Mouse (Mus musculus) liver, adult 2 months (tissue): ENCODE measurements around the gene Gins2. TPM values are rescaled to one million over a fixed set of nuclear protein-coding genes. Genes with fewer than 3 reads are reported as not detected.
A peak's percentile ranks its signal among the peaks of the same experiment; 100 is the strongest.

Experiments used
- DNase-seq: peaks from one replicate; pipeline ENCODE4 v3.0.0-alpha.2; 2011; ENCODE audit warnings: low read depth, low spot score; ENCODE audit errors: extremely low read depth
- H3K27ac ChIP-seq: fragments of 200-500 bp; replicated peaks from 2 replicates; pipeline ENCODE4 v1.5.1; 2012; ENCODE audit warnings: low read depth, mild to moderate bottlenecking, control low read depth, inconsistent platforms, low read length; ENCODE audit not compliant: insufficient read depth
- H3K27me3 ChIP-seq: fragments of 200-500 bp; 2 replicates; pipeline ENCODE4 v1.6.1; 2012; ENCODE audit warnings: mild to moderate bottlenecking, moderate library complexity, low read length, inconsistent platforms; ENCODE audit not compliant: control insufficient read depth, insufficient read depth
- H3K36me3 ChIP-seq: fragments of 200-500 bp; 2 replicates; pipeline ENCODE4 v1.6.1; 2012; ENCODE audit warnings: low read length, inconsistent platforms; ENCODE audit not compliant: control insufficient read depth, insufficient read depth
- H3K4me1 ChIP-seq: fragments of 200-500 bp; 2 replicates; pipeline ENCODE4 v1.6.1; 2011; ENCODE audit warnings: low read length; ENCODE audit not compliant: control insufficient read depth, insufficient read depth
- H3K4me3 ChIP-seq: fragments of 200-500 bp; 2 replicates; pipeline ENCODE4 v1.5.1; 2011; ENCODE audit warnings: low read depth, mild to moderate bottlenecking, control low read depth, low read length, moderate library complexity; ENCODE audit not compliant: insufficient read depth
- H3K79me2 ChIP-seq: fragments of 200-500 bp; 2 replicates; pipeline ENCODE4 v1.6.1; 2012; ENCODE audit warnings: inconsistent platforms, mild to moderate bottlenecking, low read length, moderate library complexity; ENCODE audit not compliant: control insufficient read depth, insufficient read depth
- H3K9ac ChIP-seq: fragments of 200-500 bp; 2 replicates; pipeline ENCODE4 v1.6.1; 2012; ENCODE audit warnings: low read depth, mild to moderate bottlenecking, control low read depth, inconsistent platforms, low read length
- CTCF ChIP-seq: fragments of 200-500 bp; IDR thresholded peaks from 2 replicates; pipeline ENCODE4 v1.5.1; 2011; ENCODE audit warnings: low read depth, low read length, control low read depth
- POLR2A ChIP-seq: fragments of 200-500 bp; IDR thresholded peaks from 2 replicates; pipeline ENCODE4 v1.6.1; 2011; ENCODE audit warnings: low read length, control low read depth; ENCODE audit not compliant: insufficient read depth; ENCODE audit errors: extremely low read depth
- WGBS: fragments of 180-500 bp; shearing (Covaris S2); methylation state at CpG from one replicate; pipeline ENCODE4 v1.1.7; 2018; 5-methylcytosine and 5-hydroxymethylcytosine counted together
- polyA plus RNA-seq: library from polyadenylated mRNA; depleted of rRNA; stranded (reverse); fragments of >200 nt; gene quantifications from 2 replicates; pipeline ENCODE4 v1.2.3, GENCODE M21; 2012
- total RNA-seq: library from RNA; depleted of rRNA; stranded (reverse); fragments of >200 nt; gene quantifications from 2 replicates; pipeline ENCODE4 v1.2.3, GENCODE M21; 2014

Gene Gins2
- total and polyA plus RNA-seq, 2 experiments: 0.37 to 1.9 TPM

GRCm38 (mm10) chr8:120539381-120539774 lies 49.7 kb downstream of the Gins2 start:
- Histone ChIP-seq H3K36me3 (no peaks in the 10 kb centered on the region), H3K4me3 (peak overlapping the region; percentile 50; the same call in 1 of the 2 replicates), H3K27me3 (no peaks in the 10 kb centered on the region), H3K4me1 (peaks cover 37% of the 10 kb centered on the region), H3K9ac (peak overlapping the region; percentile 65), H3K27ac (peak overlapping the region; percentile 90), H3K79me2 (peaks cover 30% of the 10 kb centered on the region)
- TF ChIP-seq POLR2A (no peak), CTCF (no peak)
- 17% methylated on average over 6 of the region's 6 CpGs for WGBS
- DNase-seq: peak; percentile 72

GRCm38 (mm10) chr8:120538397-120539240 lies 50.5 kb downstream of the Gins2 start:
- H3K36me3 ChIP-seq: no peaks in the 10 kb centered on the region
- DNase-seq: peak; percentile 91
- peaks cover 33% of the 10 kb centered on the region for H3K4me1 ChIP-seq
- H3K4me3 ChIP-seq: peak overlapping the region; percentile 70
- peak overlapping the region; percentile 89 for H3K9ac ChIP-seq
- 8% methylated on average over 36 of the region's 37 CpGs for WGBS
- no peak for TF ChIP-seq CTCF
- 0 out of 2 replicates have a peak, but pooled peaks have one; percentile 31 for TF ChIP-seq POLR2A
- H3K79me2 ChIP-seq: peaks cover 30% of the 10 kb centered on the region
- H3K27ac ChIP-seq: peak overlapping the region; percentile 91
- no peaks in the 10 kb centered on the region for H3K27me3 ChIP-seq

GRCm38 (mm10) chr8:120537818-120538396 lies 51.2 kb downstream of the Gins2 start:
- 2% methylated on average over 44 of the region's 46 CpGs for WGBS
- TF ChIP-seq CTCF (no peak), POLR2A (0 out of 2 replicates have a peak, but pooled peaks have one; percentile 20)
- peak; percentile 54 for DNase-seq
- Histone ChIP-seq H3K36me3 (no peaks in the 10 kb centered on the region), H3K4me3 (peak overlapping the region; percentile 70), H3K79me2 (peaks cover 29% of the 10 kb centered on the region), H3K4me1 (peaks cover 31% of the 10 kb centered on the region), H3K27ac (peak overlapping the region; percentile 91), H3K9ac (peak overlapping the region; percentile 89), H3K27me3 (no peaks in the 10 kb centered on the region)

GRCm38 (mm10) chr8:120537207-120537817 lies 51.8 kb downstream of the Gins2 start:
- Histone ChIP-seq H3K27me3 (no peaks in the 10 kb centered on the region), H3K4me3 (peak overlapping the region; percentile 70), H3K9ac (peak overlapping the region; percentile 89), H3K4me1 (peaks cover 25% of the 10 kb centered on the region), H3K27ac (peak overlapping the region; percentile 80), H3K79me2 (peaks cover 23% of the 10 kb centered on the region), H3K36me3 (no peaks in the 10 kb centered on the region)
- DNase-seq: peak; percentile 84
- TF ChIP-seq CTCF (no peak), POLR2A (peak; percentile 49; the same call in 1 of the 2 replicates)
- WGBS: 1% methylated on average over 71 of the region's 79 CpGs

GRCm38 (mm10) chr8:120536306-120537206 lies 52.5 kb downstream of the Gins2 start:
- H3K27me3 ChIP-seq: no peaks in the 10 kb centered on the region
- WGBS: under 1% methylated on average over 61 of the region's 61 CpGs
- H3K36me3 ChIP-seq: no peaks in the 10 kb centered on the region
- peak overlapping the region; percentile 89 for H3K9ac ChIP-seq
- TF ChIP-seq CTCF (no peak), POLR2A (no peak)
- H3K4me3 ChIP-seq: peak overlapping the region; percentile 70
- H3K4me1 ChIP-seq: peaks cover 18% of the 10 kb centered on the region
- H3K79me2 ChIP-seq: peaks cover 17% of the 10 kb centered on the region; the same call in 1 of the 2 replicates
- H3K27ac ChIP-seq: peak overlapping the region; percentile 80
- no peak for DNase-seq
